Mouse (Mus musculus): Measurements from ENCODE around the gene Prpsap1. TPM values are rescaled to one million over a fixed set of nuclear protein-coding genes. Genes with fewer than 3 reads are reported as not detected.
"Not testable (repeated sequence)": the region's sequence is repeated elsewhere in the genome, so short reads cannot be mapped to it uniquely, and the experiment has no call there.

Gene Prpsap1
- polyA plus RNA-seq, 1 experiment from 2014 or later, result 198 TPM

- 45% methylated on average over 6 of the region's 6 CpGs for WGBS
- no peak overlapping the region for H3K4me2 ChIP-seq (ENCODE audit: low read length)
Observed at GRCm38 (mm10) chr11:116432127-116432526, 61.9 kb downstream of the Prpsap1 start.

DNA sequence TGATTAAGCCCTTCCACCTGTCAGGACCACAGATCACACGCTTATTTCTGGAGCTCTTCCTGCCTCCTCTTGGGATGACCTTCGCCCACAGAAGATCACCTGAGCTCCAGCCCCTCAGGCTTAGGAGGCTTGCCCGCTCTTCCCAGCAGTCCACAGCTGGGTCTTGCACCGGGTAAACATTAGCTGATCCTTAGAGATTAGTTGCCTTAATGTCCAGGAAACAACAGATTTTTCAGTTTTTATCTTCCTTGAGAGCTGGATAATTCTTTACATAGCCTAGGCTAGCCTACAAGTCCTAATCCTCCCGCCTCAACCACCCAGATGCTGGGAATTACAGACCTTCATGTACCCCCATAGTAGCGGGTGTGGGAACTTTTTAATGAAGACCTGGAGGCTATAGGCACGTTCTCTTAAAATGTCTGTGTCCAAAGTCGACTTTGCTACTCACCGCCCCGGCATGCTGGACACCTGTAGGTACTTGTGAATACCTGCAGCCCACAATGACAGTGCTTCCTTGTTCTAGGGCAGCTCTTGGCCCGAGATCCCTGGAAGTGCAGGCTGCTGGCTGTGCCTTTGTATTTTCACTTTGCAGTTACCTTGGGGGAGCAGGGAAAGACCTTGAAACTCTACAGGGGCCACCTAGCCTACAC, 62.4 kb downstream of the Prpsap1 start:
- 53% methylated on average over 11 of the region's 11 CpGs for WGBS
- Histone ChIP-seq H3K4me3 (ENCODE audit: low read depth, low read length) (no peak overlapping the region), H3K4me2 (ENCODE audit: low read length) (no peak overlapping the region), H3K27ac (ENCODE audit: low read length) (no peak overlapping the region), H3K36me3 (ENCODE audit: control insufficient read depth, insufficient read depth, low read length) (no peaks in the 10 kb centered on the region), H3K4me1 (ENCODE audit: control insufficient read depth, insufficient read depth, low read length) (peaks cover 23% of the 10 kb centered on the region), H3K9ac (ENCODE audit: low read depth, low read length) (no peak overlapping the region), H3K9me3 (replicated peaks; ENCODE audit: control insufficient read depth, low read length, poor library complexity, severe bottlenecking) (no peaks in the 10 kb centered on the region), H3K27me3 (ENCODE audit: control insufficient read depth, insufficient read depth, low read depth, low read length) (no peaks in the 10 kb centered on the region)
- no peak for ATAC-seq

More at GRCm38 (mm10) chr11:116432127-116432526, 61.9 kb downstream of the Prpsap1 start:
- Histone ChIP-seq H3K36me3 (ENCODE audit: control insufficient read depth, insufficient read depth, low read length) (no peaks in the 10 kb centered on the region), H3K27ac (ENCODE audit: low read length) (no peak overlapping the region), H3K4me3 (ENCODE audit: low read depth, low read length) (no peak overlapping the region), H3K9ac (ENCODE audit: low read depth, low read length) (no peak overlapping the region), H3K4me1 (ENCODE audit: control insufficient read depth, insufficient read depth, low read length) (peaks cover 29% of the 10 kb centered on the region), H3K27me3 (ENCODE audit: control insufficient read depth, insufficient read depth, low read depth, low read length) (no peaks in the 10 kb centered on the region), H3K9me3 (replicated peaks; ENCODE audit: control insufficient read depth, low read length, poor library complexity, severe bottlenecking) (no peaks in the 10 kb centered on the region)
- ATAC-seq, result no peak

GRCm38 (mm10) chr11:116430723-116431427, 63.1 kb downstream of the Prpsap1 start:
- 27% methylated on average over 22 of the region's 22 CpGs for WGBS
- H3K4me3 ChIP-seq (ENCODE audit: low read depth, low read length), result no peak overlapping the region
- no peaks in the 10 kb centered on the region for H3K27me3 ChIP-seq (ENCODE audit: control insufficient read depth, insufficient read depth, low read depth, low read length)
- peaks cover 16% of the 10 kb centered on the region for H3K4me1 ChIP-seq (ENCODE audit: control insufficient read depth, insufficient read depth, low read length)
- H3K4me2 ChIP-seq (ENCODE audit: low read length), result no peak overlapping the region
- H3K36me3 ChIP-seq (ENCODE audit: control insufficient read depth, insufficient read depth, low read length), result no peaks in the 10 kb centered on the region
- no peak for ATAC-seq
- no peaks in the 10 kb centered on the region for H3K9me3 ChIP-seq (replicated peaks; ENCODE audit: control insufficient read depth, low read length, poor library complexity, severe bottlenecking)
- no peak overlapping the region for H3K9ac ChIP-seq (ENCODE audit: low read depth, low read length)
- no peak overlapping the region for H3K27ac ChIP-seq (ENCODE audit: low read length)

- Histone ChIP-seq H3K9ac (ENCODE audit: low read depth, low read length) (no peak overlapping the region), H3K27me3 (ENCODE audit: control insufficient read depth, insufficient read depth, low read depth, low read length) (no peaks in the 10 kb centered on the region), H3K4me3 (ENCODE audit: low read depth, low read length) (no peak overlapping the region), H3K36me3 (ENCODE audit: control insufficient read depth, insufficient read depth, low read length) (no peaks in the 10 kb centered on the region), H3K9me3 (replicated peaks; ENCODE audit: control insufficient read depth, low read length, poor library complexity, severe bottlenecking) (no peaks in the 10 kb centered on the region), H3K27ac (ENCODE audit: low read length) (no peak overlapping the region), H3K4me1 (ENCODE audit: control insufficient read depth, insufficient read depth, low read length) (peaks cover 9% of the 10 kb centered on the region), H3K4me2 (ENCODE audit: low read length) (no peak overlapping the region)
- 88% methylated on average over 9 of the region's 9 CpGs for WGBS
- no peak for ATAC-seq
Observed at GRCm38 (mm10) chr11:116429862-116430613, 64.0 kb downstream of the Prpsap1 start.

DNA sequence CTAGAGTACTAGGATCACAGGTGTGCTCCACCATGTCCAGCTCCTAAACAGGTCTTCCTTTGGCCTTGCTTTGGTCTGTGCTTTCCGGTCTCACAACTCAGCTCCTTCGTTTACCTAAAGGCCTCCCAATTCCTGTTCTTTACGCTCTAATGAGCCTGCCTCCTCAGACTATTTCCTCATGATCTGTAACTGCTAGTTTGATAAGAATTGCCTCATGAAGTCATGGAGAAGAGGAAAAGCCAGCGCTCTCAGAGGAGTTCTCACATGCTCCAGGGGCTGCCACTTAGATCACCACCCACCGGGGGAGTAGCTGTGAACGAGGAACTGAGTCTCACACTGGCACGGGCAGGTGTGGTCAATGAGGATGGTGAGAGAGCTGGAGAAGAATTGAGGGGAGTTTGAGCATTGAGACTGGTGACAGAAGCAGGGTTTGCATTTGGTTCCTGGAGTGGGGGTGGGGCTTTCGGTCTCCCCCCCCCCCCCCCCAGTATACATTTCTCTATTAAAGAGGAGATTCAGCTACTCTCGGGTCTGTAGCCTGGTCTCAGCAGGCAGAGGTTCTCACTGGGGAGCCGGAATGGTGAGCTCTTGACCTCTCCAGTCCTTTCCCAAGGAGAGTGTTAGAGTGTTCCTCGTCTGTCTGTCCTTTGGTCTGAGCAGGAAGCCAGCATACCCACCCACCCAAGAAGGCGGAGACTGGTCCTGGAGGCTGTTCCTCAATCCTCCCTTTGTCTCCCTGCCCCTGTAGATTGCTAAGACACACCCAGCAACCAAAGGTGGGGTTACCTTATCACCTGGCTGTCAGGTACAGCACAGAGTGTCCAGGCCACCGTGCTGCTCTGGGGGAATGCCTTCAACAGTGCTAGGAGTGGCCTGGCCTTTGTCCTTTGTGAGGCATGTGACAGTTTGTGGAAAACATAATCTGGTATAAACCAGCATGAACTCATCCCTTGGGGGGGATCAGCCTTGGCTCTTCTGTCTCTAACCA, 64.8 kb downstream of the Prpsap1 start:
- Histone ChIP-seq H3K4me3 (ENCODE audit: low read depth, low read length) (no peak overlapping the region), H3K27ac (ENCODE audit: low read length) (no peak overlapping the region), H3K4me1 (ENCODE audit: control insufficient read depth, insufficient read depth, low read length) (peaks cover 9% of the 10 kb centered on the region), H3K27me3 (ENCODE audit: control insufficient read depth, insufficient read depth, low read depth, low read length) (no peaks in the 10 kb centered on the region), H3K9ac (ENCODE audit: low read depth, low read length) (no peak overlapping the region), H3K36me3 (ENCODE audit: control insufficient read depth, insufficient read depth, low read length) (no peaks in the 10 kb centered on the region), H3K4me2 (ENCODE audit: low read length) (no peak overlapping the region), H3K9me3 (replicated peaks; ENCODE audit: control insufficient read depth, low read length, poor library complexity, severe bottlenecking) (no peaks in the 10 kb centered on the region)
- 55% methylated on average over 12 of the region's 13 CpGs for WGBS
- ATAC-seq, result no peak

- ATAC-seq, result no peak
- H3K27ac ChIP-seq (ENCODE audit: low read length), result no peak overlapping the region
- no peaks in the 10 kb centered on the region for H3K36me3 ChIP-seq (ENCODE audit: control insufficient read depth, insufficient read depth, low read length)
- H3K4me2 ChIP-seq (ENCODE audit: low read length), result no peak overlapping the region
- no peaks in the 10 kb centered on the region for H3K9me3 ChIP-seq (replicated peaks; ENCODE audit: control insufficient read depth, low read length, poor library complexity, severe bottlenecking)
- H3K27me3 ChIP-seq (ENCODE audit: control insufficient read depth, insufficient read depth, low read depth, low read length), result no peaks in the 10 kb centered on the region
- no peak overlapping the region for H3K9ac ChIP-seq (ENCODE audit: low read depth, low read length)
- no peak overlapping the region for H3K4me3 ChIP-seq (ENCODE audit: low read depth, low read length)
- peaks cover 6% of the 10 kb centered on the region for H3K4me1 ChIP-seq (ENCODE audit: control insufficient read depth, insufficient read depth, low read length)
- 79% methylated on average over 6 of the region's 6 CpGs for WGBS
Observed at GRCm38 (mm10) chr11:116426852-116427575, 67.0 kb downstream of the Prpsap1 start.

- H3K4me1 ChIP-seq (ENCODE audit: control insufficient read depth, insufficient read depth, low read length); H3K9ac ChIP-seq (ENCODE audit: low read depth, low read length); H3K9me3 ChIP-seq (replicated peaks; ENCODE audit: control insufficient read depth, low read length, poor library complexity, severe bottlenecking); H3K4me3 ChIP-seq (ENCODE audit: low read depth, low read length); H3K27ac ChIP-seq (ENCODE audit: low read length); H3K36me3 ChIP-seq (ENCODE audit: control insufficient read depth, insufficient read depth, low read length); H3K27me3 ChIP-seq (ENCODE audit: control insufficient read depth, insufficient read depth, low read depth, low read length); ATAC-seq; H3K4me2 ChIP-seq (ENCODE audit: low read length): not testable (repeated sequence)
- 91% methylated on average over 11 of the region's 11 CpGs for WGBS
Observed at GRCm38 (mm10) chr11:116426328-116426727, 67.7 kb downstream of the Prpsap1 start.

Measured in midbrain, embryonic 16.5 days (tissue).